Mouse (Mus musculus) embryonic fibroblast, embryonic 13.5 days (primary cell): ENCODE measurements around the gene Cand1.

ENCODE experiments used
- CTCF ChIP-seq: IDR thresholded peaks from 2 replicates; pipeline ENCODE4 v1.5.1; 2011; ENCODE audit warnings: mild to moderate bottlenecking, control low read depth, low read length, moderate library complexity, borderline replicate concordance; ENCODE audit not compliant: insufficient read depth
- POLR2A ChIP-seq: IDR thresholded peaks from 2 replicates; pipeline ENCODE4 v1.6.1; 2011; ENCODE audit warnings: low read depth, mild to moderate bottlenecking, control low read depth, low read length, moderate library complexity

- no peak for TF ChIP-seq CTCF
- TF ChIP-seq POLR2A, result no peak
Measured at GRCm38 (mm10) chr10:119257876-119258275, 18.0 kb upstream of the Cand1 start.
